Mouse (Mus musculus) heart, postnatal 14 days (tissue): ENCODE measurements around the gene Amz1. TPM values are rescaled to one million over a fixed set of nuclear protein-coding genes. Genes with fewer than 3 reads are reported as not detected.

Source experiments
- DNase-seq, 2 experiments: peaks; one replicate each; pipeline ENCODE4 v3.0.0; 2021 to 2022
- intact Hi-C: fragments of 180-260 bp; cut with DNase I; formaldehyde crosslinking; loops from one replicate; pipeline ENCODE4 v1.15.1; 2025
- total RNA-seq, 2 experiments: library from RNA; stranded (reverse); gene quantifications; 2 replicates each; pipeline ENCODE4 v1.2.3; 2021

The Amz1 gene
- total RNA-seq, 2 experiments from 2014 or later = 0.46 to 0.65 TPM

DNA sequence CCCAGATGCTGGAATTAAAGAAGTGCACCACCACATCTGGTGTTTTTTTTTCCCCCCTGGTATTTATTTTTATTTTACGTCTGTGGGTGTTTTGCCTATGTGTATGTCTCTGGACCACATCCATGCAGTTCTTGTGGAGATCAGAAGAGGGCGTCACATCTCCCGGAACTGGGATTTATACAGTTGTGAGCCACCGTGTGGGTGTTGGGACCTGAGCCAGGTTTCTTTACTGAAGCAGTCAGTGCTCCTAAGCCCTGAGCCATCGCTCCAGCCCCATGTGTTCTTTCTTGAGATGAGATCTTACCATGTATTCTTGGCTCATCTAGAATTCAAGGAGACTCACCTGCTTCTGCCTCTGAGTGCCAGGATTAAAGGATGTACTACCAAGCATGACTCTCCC, 12.9 kb upstream of the Amz1 start:
- DNase-seq = no peak

DNA sequence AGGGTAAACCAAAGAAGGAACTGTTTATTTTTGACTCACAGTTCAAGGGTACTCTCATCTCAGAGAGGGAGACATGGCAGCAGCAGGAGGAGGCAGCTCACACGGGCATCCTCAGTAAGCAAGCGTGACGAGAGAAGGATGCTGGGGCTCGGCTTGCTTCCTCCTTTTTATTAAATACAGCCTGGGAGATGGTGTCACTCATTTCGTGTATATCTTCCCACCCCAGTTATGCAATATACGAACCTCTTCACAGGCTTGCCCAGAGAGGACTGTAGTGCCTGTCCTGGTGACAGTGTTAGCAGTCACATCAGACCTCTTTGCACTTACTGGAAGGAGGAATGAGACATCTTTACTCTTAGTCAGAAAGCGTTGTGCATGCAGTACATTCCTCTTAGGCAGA, 3.2 kb upstream of the Amz1 start:
- DNase-seq = no peak
- intact Hi-C loops = no loop called here

More for the DNA sequence above, 12.9 kb upstream of the Amz1 start:
- intact Hi-C loops = no loop called here

DNA sequence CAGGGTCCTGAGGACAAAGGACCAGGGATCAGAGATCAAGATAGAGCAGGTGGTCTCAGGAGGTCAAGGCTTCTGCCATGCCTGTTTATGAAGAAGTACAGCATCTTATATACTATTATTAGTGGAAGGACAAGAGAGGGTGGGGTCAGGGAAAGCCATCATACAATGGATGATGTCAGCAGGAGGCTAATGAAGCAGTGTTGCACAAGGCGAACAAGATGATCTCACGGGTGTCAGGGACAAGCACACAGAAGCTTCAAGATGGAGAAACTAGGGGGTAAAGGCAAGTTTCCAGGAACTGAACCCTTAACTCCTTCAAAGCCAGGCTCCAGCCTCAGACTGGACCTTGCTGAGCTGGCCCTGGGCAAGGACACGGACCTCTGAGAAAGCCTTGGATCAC, 1.8 kb upstream of the Amz1 start:
- intact Hi-C loops = no loop called here
- no peak for DNase-seq

DNA sequence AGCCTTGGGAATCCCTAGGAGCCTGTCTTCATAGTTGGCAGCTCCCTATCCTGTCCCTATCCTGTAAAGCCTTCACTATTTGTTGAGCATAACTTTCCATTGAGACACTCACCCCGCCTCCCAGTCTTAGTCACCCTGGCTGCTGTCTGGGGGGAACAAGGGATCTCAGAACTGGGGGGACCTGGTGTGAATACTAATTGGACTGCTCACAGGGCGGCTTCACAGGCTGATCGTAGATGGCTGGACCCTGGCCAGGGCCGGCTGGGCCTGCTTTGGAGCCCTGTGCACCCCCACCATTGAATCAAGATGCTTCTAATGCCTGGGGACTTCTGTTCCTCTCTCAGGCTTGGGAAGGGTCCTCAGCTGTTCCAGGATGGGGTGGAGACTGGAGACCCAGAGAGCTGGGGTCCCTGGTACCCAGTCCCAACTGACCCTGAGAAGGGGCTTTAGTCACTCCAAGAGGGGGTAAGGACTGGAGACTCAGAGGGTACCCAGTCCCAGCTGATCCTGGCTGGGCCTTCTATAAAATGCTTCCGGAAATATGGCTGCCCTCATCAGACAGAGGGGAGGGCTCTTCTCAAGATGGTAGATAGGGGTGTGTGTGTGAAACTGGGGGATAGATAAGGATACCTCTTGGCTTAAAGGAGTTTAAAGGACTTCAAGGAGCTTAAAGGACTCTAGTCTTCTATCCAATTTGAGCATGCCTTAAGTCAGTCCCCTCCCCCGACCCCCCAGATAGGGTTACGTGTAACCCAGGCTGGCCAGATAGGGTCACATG, 2.3 kb downstream of the Amz1 start:
- DNase-seq = no peak
- intact Hi-C loops = no loop called here

DNA sequence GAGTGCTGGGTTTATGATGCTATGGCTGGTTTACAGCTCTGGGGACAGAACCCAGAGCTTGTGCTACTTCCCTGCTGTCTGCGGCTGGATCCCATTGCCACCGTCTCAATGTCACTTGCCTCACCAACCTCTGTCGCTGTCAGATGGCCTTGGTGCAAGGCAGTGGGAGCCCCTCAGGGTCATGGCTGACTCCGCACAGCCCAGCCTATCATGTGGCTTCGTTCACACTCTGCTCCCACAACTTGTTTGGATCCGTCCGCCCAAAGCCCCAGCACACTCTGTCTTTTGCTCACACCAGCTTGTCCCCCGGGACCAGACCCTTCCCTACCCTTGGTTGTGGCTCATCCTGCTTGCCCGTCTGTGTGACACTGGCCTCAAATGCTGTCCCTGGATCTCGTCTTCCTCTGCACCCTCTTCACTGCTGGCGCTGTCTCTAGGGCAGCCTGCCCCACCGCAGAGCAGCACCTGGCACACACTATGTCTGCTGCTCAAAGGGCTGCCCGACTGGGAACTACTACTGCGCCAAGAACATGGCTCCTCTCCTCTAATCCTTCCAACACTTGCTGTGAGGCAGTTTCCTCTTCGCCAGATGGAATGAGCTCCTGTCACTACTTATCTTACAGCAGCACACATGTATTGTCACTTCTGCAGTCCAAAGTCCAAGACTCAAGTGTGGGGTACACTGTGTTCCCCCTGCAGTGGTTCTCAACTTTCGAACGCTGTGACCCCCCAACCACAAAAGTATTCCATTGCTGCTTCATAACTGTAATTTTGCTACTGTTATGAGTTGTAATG, 3.2 kb downstream of the Amz1 start:
- intact Hi-C loops = no loop called here
- no peak for DNase-seq

DNA sequence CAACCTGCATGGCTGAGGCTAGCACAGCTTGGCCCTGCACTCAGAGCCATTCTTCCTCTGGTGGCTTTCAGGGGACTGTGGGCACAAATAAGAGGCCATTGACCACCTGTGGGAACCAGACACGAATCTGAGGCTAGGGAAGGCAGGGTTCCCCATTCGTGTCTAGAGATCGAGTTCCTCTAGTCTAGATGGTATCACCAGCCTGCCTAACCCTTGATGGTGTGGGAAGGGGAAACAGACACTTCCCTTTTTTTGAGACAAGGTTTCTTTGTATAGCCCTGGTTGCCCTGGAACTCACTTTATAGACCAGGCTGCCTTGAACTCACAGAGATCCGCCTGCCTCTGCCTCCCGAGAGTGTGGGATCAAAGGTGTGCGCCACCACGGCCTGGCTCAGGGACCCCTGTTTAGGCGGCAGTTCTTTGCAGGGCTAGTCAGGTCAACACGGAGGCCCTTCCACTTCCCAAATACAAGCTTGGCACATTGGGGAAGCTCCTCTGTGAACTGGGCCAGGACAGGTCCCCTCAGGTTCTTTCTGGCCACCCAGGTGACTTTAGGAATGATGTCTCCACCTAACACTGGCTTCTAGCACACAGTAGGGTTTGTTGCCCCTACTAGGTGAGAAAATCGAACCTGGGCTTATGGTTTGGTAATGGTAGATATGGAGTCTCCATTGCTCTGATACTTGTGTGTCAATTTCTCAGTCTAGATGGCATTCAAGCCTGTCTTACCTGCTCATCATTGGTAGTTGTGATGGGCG, 7.3 kb downstream of the Amz1 start:
- intact Hi-C loops = no loop called here
- no peak for DNase-seq

DNA sequence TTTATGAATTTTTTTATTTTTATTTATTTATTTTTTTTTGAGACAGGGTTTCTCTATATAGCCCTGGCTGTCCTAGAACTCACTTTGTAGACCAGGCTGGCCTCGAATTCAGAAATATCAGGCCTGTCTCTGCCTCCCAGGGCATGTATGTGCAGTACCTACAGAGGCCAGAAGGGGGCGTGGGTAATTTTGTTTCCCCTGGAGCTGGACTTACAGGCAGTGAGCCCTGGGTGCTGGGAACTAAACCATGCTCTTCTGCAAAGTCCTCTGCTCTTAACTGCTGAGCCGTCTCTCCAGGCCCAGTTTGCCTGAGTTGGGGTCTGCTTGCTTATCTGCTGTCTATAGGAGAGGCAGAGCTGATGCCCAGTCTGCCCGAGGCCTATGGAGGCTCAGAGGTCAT, 8.3 kb downstream of the Amz1 start:
- DNase-seq = no peak
- intact Hi-C loops = no loop called here

DNA sequence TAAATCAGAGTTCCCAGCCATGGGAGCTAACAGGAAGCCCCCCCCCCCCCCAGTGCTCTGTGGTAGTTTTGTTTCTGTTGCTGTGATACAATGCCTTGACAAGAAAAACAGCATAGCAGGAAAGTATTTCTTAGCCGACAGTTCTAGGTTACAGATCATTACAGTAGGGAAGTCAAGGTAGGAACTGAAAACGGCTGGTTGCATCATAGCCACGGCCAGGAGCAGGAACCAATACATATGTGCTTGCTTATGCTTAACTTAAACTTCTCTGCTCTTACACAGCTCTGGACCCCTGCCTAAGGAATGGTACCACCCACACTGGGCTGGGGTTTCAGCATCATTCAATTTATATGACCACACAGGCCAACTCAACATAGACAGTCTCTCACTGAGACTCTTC, 9.4 kb downstream of the Amz1 start:
- no peak for DNase-seq
- intact Hi-C loops = no loop called here

DNA sequence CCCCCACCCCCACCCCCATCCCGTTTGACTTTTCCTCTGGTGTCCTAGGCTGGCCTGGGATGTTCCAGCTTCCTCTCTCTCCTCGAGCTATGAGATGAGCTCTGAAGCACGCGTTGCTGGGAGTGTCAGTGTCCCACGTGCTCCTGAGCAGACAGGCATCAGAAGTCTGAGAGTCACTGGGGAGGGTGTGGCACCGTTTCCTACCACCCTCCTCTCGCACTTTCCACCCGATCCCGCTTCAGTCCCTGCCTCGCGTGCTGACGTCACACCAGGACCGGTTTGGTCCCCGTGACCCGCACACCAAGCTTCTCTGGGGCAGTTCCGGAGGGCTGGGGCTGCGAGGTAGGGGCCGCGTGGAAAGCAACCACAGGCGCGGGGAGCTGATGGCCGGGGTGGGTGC, 11.4 kb downstream of the Amz1 start:
- DNase-seq = peak in 1 of 2 experiments; percentile 44
- intact Hi-C loops = no loop called here

DNA sequence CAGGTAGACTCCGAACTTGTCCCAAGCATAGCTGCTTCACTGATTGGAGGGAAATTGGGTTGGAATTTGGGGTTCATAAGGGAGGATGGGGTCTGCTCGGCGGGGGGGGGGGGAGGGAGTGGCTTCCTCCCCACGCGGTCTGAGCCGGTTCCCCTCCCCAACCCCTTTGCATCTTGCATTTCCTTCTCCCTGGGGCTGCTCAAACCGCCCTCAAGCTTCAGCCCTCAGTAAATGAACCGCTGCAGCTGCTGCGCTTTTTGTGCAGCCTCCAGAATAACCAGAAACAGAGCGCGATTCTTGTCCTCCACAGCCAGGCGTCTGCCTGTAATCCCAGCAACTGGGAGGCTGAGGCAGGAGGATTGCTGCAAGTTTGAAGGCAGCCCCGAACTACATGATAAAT, 12.2 kb downstream of the Amz1 start:
- no peak for DNase-seq
- intact Hi-C loops = no loop called here

DNA sequence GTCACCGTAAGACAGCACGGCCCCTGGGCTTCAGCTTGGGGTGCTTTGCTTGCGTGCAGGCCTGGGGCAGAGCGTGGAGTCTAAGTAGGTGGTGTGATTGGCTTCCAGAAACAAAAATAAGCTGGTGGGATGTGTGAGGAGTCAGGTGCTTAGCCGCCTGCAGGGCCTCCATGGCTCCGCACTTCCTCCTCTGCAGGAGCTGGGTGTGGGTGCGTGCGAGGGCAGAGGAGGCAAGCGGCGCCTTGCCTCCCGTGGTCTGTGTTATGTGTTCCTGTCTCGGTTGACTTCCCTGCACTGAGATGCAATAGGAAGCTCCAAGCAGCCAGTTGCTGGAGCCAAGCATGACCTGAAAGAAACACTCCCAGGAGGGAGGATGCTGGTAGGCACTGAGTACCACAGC, 15.9 kb downstream of the Amz1 start:
- intact Hi-C loops = no loop called here
- no peak for DNase-seq

DNA sequence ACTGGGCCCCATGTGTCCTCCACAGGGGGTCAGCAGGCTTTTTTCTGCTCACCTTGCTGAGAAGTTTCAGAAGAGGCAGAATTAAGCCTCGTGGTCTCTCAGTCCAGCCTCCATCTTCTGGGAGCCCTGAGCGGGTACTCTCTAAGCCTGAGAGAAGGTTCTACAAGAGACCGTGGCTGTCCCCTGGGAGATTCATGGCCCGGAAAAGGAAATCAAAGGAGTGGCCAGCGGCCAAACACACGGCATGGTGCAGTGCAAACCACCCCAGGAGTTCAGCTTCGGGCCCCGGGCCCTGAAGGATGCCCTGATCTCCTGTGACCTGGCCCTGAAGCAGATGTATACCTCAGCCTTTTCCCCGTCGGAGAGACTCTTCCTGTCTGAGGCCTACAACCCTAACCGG, 17.1 kb downstream of the Amz1 start:
- peak; percentile 54 to 60 for DNase-seq

DNA sequence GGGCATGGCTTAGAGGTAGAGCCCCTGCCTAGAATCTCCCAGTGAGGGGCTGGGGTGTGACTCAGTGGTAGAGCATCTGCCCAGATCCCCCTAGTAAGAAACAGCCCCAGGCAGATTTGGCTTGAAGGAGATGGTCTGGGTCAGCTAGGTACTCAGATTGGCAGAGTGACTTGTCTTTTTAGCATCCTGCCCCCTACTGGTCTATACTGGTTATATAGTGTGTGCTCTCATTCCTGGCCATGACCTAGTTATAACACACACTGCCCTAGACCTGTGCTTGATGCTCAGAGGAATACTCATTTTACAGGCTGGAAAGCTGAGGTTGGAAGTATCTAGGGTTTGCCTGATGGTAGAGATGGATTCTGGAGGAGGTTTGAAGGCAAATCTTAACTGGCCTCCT, 17.9 kb downstream of the Amz1 start:
- intact Hi-C loops = no loop called here
- no peak for DNase-seq

More for the DNA sequence above, 17.1 kb downstream of the Amz1 start:
- intact Hi-C loops = no loop called here

DNA sequence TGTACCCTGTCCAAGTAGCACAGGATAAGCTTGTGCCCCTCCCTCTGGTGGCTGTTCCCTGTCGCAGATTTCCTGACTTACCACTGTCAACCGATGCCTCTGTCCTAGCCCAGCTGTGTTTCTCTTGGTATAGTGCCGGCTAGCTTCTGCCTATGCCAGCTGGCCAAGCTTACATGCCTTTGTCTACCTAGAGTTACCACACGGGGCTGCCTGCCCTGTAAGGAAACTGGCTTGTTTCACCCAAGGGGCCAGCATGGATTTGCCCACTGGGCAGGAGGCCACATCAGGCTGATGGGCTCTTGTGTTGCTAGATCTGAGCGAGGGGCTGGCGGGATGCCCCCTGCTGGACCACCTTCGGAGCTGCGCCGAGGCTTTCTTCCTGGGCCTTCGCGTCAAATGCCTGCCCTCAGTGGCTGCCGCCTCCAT, 19.8 kb downstream of the Amz1 start:
- DNase-seq = peak in 1 of 2 experiments; percentile 20
- intact Hi-C loops = no loop called here

DNA sequence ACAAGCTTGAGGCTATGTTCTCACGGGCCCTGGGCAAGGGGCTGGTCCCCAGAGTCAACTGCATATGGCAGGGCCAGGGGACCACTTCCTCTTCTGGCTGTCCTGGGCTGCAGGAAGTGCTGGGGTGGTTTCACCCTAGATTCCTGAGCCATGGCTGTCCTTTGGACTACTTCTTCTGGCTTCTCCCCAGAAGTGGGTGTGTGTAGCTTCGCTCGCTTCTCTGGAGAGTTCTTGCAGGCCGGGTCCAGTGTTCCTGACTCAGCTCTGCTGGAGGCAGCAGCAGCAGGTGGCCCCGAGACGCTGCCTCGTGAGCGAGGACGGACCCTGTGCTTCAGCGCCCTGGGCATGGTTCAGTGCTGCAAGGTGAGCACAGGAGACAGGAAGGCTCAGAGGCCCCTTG, 24.5 kb downstream of the Amz1 start:
- DNase-seq = peak in 1 of 2 experiments; percentile 28
- intact Hi-C loops = loop anchor here (5.0 kb wide), 2 partner anchors 41 to 211 kb away; partner anchors contain the start of gene Brat1

DNA sequence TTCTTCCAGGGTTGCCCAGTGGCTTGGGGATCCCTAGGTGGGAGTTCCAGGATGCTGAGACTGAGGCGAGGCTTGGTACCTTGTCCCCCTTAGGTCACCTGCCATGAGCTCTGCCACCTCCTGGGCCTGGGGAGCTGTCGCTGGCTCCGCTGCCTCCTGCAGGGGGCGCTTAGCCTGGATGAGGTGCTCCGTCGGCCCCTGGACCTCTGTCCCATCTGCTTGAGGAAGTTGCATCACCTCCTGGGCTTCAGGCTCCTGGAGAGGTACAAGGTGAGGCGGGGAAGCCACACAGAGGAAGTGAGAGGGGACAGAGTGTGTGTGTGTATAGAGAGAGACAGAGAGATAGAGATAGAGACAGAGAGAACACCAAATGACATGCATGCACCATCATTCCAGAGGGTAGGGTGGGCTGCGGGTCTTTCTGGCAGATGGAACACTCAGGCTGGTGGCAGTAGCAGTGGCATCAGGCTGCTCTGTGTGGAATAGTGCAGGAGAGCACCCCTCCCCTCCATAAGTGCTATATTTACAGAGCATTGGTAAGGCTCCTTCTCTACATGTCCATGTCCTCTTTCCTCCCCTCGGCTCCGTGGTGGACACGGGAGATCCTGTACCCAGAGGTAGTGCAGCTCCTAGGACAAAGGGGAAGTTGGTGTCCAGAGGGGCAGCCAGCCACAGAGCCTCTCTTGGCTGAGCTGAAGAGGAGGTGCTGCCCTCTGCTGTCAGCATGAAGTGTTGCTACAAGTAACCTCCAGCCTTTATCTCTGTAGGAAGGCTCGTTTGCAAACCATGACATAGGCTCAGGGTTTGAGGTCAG, 25.3 kb downstream of the Amz1 start:
- DNase-seq = peak; percentile 80 to 89
- intact Hi-C loops = loop anchor here (5.0 kb wide), 2 partner anchors 42 to 212 kb away; partner anchors contain the start of gene Brat1

DNA sequence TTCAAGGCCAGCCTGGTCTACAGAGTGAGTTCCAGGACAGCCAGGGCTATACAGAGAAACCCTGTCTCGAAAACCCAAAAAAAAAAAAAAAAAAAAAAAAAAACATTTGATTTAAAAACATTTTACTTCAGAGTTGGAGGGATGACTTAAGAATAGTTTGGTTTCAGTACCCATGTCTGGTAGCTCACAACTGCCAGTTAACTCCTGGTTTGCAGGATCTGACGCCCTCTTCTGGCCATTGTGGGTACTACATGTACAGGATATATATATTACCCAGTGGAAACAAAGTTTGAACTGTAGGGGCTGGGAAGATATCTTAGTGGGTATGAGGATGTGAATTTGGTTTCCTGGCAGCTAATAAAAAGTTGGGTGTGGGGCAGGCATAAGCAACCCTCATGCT, 27.0 kb downstream of the Amz1 start:
- peak in 1 of 2 experiments; percentile 57 for DNase-seq
- intact Hi-C loops = no loop called here

DNA sequence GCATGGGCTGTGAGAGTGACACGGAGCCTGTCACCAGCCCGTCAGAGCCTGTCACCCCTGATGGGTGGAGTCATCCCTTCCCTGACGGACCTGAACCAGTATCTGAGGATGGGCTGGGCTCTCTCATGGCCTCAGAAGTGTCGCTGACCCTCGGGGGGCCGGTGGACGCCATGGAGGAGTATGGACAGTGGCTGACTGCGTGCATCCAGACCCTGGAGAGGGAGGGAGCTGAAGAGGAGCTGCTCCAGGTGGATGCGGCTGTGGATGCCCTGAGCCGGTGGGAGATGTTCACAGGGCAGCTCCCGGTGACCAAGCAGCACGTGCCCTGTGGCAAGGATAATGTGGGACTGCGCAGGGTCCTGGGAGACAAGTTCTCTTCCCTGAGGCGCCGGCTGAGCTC, 28.1 kb downstream of the Amz1 start:
- no peak for DNase-seq
- intact Hi-C loops = loop anchor here (2.0 kb wide), 1 partner anchor 75 kb away; no protein-coding TSS in a partner anchor

DNA sequence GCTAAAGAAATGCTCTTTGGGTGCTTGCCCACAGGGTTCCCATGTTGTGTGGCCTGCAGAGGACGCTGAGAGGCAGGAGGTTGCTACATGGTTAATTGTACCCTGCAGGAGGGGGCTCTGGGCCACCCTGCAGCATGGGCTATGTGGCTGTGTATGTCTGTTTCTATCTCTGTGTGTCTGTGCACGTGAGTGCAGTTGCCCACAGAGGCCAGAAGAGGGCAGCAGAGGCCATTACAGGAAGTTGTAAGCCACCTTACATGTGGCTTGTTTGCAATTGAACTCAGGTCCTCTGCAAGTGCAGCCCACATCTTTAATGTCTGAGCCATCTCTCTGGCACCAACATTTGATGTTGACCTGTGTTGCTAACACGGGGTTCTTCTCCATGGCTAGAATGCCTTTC, 28.7 kb downstream of the Amz1 start:
- no peak for DNase-seq
- intact Hi-C loops = loop anchor here (2.0 kb wide), 1 partner anchor 74 kb away; no protein-coding TSS in a partner anchor

DNA sequence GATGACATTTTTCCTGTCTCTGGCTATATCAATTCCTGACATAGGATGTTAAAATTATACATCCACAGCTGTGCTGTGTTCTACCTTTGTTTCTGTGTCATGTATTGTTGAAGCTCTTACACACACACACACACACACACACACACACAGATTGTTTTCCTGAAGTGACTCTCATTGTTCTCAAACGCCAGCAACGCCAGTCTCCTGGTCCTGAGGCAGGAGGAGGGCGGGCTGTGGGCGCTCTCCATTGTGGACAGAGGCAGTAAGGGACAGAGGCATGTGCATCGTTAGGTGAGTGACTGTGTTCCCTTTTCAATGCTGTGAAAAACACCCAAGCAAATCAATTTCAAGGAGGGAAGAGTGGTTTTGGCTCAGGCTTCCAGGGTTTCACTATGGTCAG, 29.3 kb downstream of the Amz1 start:
- intact Hi-C loops = loop anchor here (2.0 kb wide), 1 partner anchor 74 kb away; no protein-coding TSS in a partner anchor

More for the DNA sequence above, 29.3 kb downstream of the Amz1 start:
- DNase-seq = no peak
